Mouse (Mus musculus) small intestine, adult 2 months (tissue): ENCODE results near the gene Zfhx3. TPM values are rescaled to one million over a fixed set of nuclear protein-coding genes. Genes with fewer than 3 reads are reported as not detected.

Experiments used
- H3K27ac ChIP-seq: fragments of 200-500 bp; 2 replicates; pipeline ENCODE4 v1.5.1; 2012; ENCODE audit warnings: low read depth, low read length, control low read depth, inconsistent platforms; ENCODE audit not compliant: insufficient read depth
- H3K27me3 ChIP-seq: fragments of 200-500 bp; 2 replicates; pipeline ENCODE4 v1.6.1; 2012; ENCODE audit warnings: mild to moderate bottlenecking, moderate library complexity, low read length, inconsistent platforms; ENCODE audit not compliant: control insufficient read depth, insufficient read depth
- H3K36me3 ChIP-seq: fragments of 200-500 bp; 2 replicates; pipeline ENCODE4 v1.6.1; 2012; ENCODE audit warnings: mild to moderate bottlenecking, low read length, control low read depth, inconsistent platforms; ENCODE audit not compliant: control insufficient read depth, insufficient read depth
- H3K4me1 ChIP-seq: fragments of 200-500 bp; 2 replicates; pipeline ENCODE4 v1.6.1; 2012; ENCODE audit warnings: low read length, inconsistent platforms, mixed read lengths; ENCODE audit not compliant: control insufficient read depth, insufficient read depth, insufficient read length
- H3K4me3 ChIP-seq: fragments of 200-500 bp; 2 replicates; pipeline ENCODE4 v1.5.1; 2012; ENCODE audit warnings: low read depth, mild to moderate bottlenecking, control low read depth, inconsistent platforms, low read length, moderate library complexity
- CTCF ChIP-seq: fragments of 200-500 bp; IDR thresholded peaks from 2 replicates; pipeline ENCODE4 v1.5.1; 2012; ENCODE audit warnings: low read depth, mild to moderate bottlenecking, control low read depth, inconsistent platforms, low read length, moderate library complexity, mixed read lengths; ENCODE audit not compliant: insufficient replicate concordance, insufficient read length; ENCODE audit errors: extremely low read depth
- POLR2A ChIP-seq: fragments of 200-500 bp; IDR thresholded peaks from 2 replicates; pipeline ENCODE4 v1.6.1; 2012; ENCODE audit warnings: low read depth, mild to moderate bottlenecking, control low read depth, inconsistent platforms, low read length, moderate library complexity
- WGBS: fragments of 180-500 bp; shearing (Covaris S2); methylation state at CpG from one replicate; pipeline ENCODE4 v1.1.7; 2018; 5-methylcytosine and 5-hydroxymethylcytosine counted together
- polyA plus RNA-seq: library from polyadenylated mRNA; depleted of rRNA; stranded (reverse); fragments of >200 nt; gene quantifications from 2 replicates; pipeline ENCODE4 v1.2.3, GENCODE M21; 2012

Zfhx3 gene
- polyA plus RNA-seq, 1 experiment, result 2.0 TPM

- 14% methylated on average over 10 of the region's 10 CpGs for WGBS
- Histone ChIP-seq H3K27me3 (0 out of 2 replicates have a peak, but pooled peaks cover 10% of the 10 kb centered on the region), H3K4me3 (no peak overlapping the region), H3K27ac (no peak overlapping the region), H3K4me1 (no peaks in the 10 kb centered on the region), H3K36me3 (no peaks in the 10 kb centered on the region)
- no peak for TF ChIP-seq CTCF
- no peak for TF ChIP-seq POLR2A
Observed at GRCm38 (mm10) chr8:107943550-107944348, 1.3 kb downstream of the Zfhx3 start.

- WGBS, result 17% methylated on average over 31 of the region's 31 CpGs
- Histone ChIP-seq H3K4me3 (no peak overlapping the region), H3K36me3 (no peaks in the 10 kb centered on the region), H3K27me3 (0 out of 2 replicates have a peak, but pooled peaks cover 10% of the 10 kb centered on the region), H3K27ac (no peak overlapping the region), H3K4me1 (no peaks in the 10 kb centered on the region)
- no peak for TF ChIP-seq CTCF
- no peak for TF ChIP-seq POLR2A
Observed at GRCm38 (mm10) chr8:107944676-107945600, 2.5 kb downstream of the Zfhx3 start.

- TF ChIP-seq POLR2A (no peak), CTCF (no peak)
- 0 out of 2 replicates have a peak, but pooled peaks cover 10% of the 10 kb centered on the region for H3K27me3 ChIP-seq
- 52% methylated on average over 5 of the region's 5 CpGs for WGBS
Observed at GRCm38 (mm10) chr8:107946888-107947287, 4.4 kb downstream of the Zfhx3 start.

GRCm38 (mm10) chr8:107955887-107956286 is 13.4 kb downstream of the Zfhx3 start:
- no peaks in the 10 kb centered on the region for H3K27me3 ChIP-seq
- WGBS, result 64% methylated on average over 3 of the region's 3 CpGs
- H3K36me3 ChIP-seq, result no peaks in the 10 kb centered on the region
- TF ChIP-seq CTCF (no peak), POLR2A (no peak)
- H3K4me1 ChIP-seq, result no peaks in the 10 kb centered on the region
- H3K4me3 ChIP-seq, result no peak overlapping the region
- no peak overlapping the region for H3K27ac ChIP-seq

More at GRCm38 (mm10) chr8:107946888-107947287, 4.4 kb downstream of the Zfhx3 start:
- Histone ChIP-seq H3K36me3 (no peaks in the 10 kb centered on the region), H3K4me3 (no peak overlapping the region), H3K4me1 (no peaks in the 10 kb centered on the region), H3K27ac (no peak overlapping the region)

- H3K4me3 ChIP-seq, result no peak overlapping the region
- no peaks in the 10 kb centered on the region for H3K4me1 ChIP-seq
- H3K27me3 ChIP-seq, result no peaks in the 10 kb centered on the region
- no peaks in the 10 kb centered on the region for H3K36me3 ChIP-seq
- 77% methylated on average over 8 of the region's 8 CpGs for WGBS
- H3K27ac ChIP-seq, result no peak overlapping the region
- TF ChIP-seq POLR2A (no peak), CTCF (no peak)
Observed at GRCm38 (mm10) chr8:107957566-107957965, 15.1 kb downstream of the Zfhx3 start.

- H3K4me3 ChIP-seq, result no peak overlapping the region
- TF ChIP-seq CTCF (no peak), POLR2A (no peak)
- WGBS, result 61% methylated on average over 11 of the region's 11 CpGs
Observed at GRCm38 (mm10) chr8:107960466-107960865, 18.0 kb downstream of the Zfhx3 start.

More at GRCm38 (mm10) chr8:107960466-107960865, 18.0 kb downstream of the Zfhx3 start:
- Histone ChIP-seq H3K27me3 (no peaks in the 10 kb centered on the region), H3K27ac (no peak overlapping the region), H3K4me1 (no peaks in the 10 kb centered on the region), H3K36me3 (no peaks in the 10 kb centered on the region)
